Comparison of ENCODE assay signal across 30 mouse cellular contexts in the genomic region with DNA sequence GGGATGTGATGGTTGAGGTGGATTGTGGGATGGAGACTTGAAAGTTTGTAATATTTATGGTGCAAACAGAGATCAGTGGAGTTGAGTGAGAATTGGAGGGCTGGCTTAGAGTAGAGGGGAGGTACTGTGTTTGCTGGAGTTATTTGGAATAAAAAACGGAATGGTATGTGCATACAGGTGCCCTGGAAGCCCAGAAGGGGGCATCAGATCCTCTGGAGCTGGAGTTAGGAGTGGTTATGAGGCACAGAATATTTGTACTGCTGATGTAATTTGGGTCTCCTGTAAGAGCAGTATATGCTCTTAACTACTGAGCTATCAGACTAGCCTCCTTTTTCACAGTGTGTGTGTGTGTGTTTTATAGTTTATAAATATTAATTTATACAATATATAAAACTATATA. TPM values are rescaled to one million over a fixed set of nuclear protein-coding genes. Genes with fewer than 3 reads are reported as not detected.
A peak's percentile ranks its signal among the peaks of the same experiment; 100 is the strongest.
DNase-seq lines count a peak whose midpoint lies in the region; ATAC-seq and TF ChIP-seq lines count a peak whose summit lies in the region.
"Had no signal": no experiment of that assay in that cellular context is flagged by ENCODE, and none has a peak within 500 bp of the region (broad histone marks: within the 10 kb centered on the region; RNA-seq: fewer than 3 reads in every experiment).

No protein-coding gene starts in this region.

- intact Hi-C loops in heart, postnatal 14 days (cut with DNase I) = no loop called here
- intact Hi-C loops in left cerebral cortex, adult 2 months (cut with DNase I) = no loop called here
- intact Hi-C loops in left cerebral cortex, postnatal 14 days (cut with DNase I) = no loop called here

- peak; percentile 35 for TF ChIP-seq CTCF in left cerebral cortex, adult 2 months (IDR thresholded peaks at IDR 0.05)

- no peak overlapping the region for H3K4me3 ChIP-seq in left cerebral cortex, adult 2 months
- H3K4me3 ChIP-seq: embryonic facial prominence, embryonic 13.5 days; erythroblast, embryonic 14.5 days; forebrain, embryonic 12.5 days; heart, embryonic 10.5 days; hindbrain, embryonic 10.5 days; limb, embryonic 13.5 days; liver, embryonic 13.5 days; lung, embryonic 15.5 days; midbrain, embryonic 12.5 days had no signal

- no peak for ATAC-seq in megakaryocyte progenitor cell, adult 5-6 weeks (replicated peaks; ENCODE audit: poor library complexity)
- ATAC-seq in inflammation-experienced regulatory T-cells, adult 6 months = no peak

- peak; percentile 41 for DNase-seq in heart, adult 11 months
- DNase-seq in heart, postnatal 14 days = no peak
- DNase-seq in left cerebral cortex, adult 2 months (ENCODE audit: extremely low spot score in 1 of 2, low spot score in 2 of 2) = no peak
- DNase-seq in left cerebral cortex, postnatal 14 days (ENCODE audit: low spot score in 2 of 2) = no peak
- DNase-seq in 416B (ENCODE audit: low read depth) (peak; percentile 10), R1 (ENCODE audit: low read depth, low spot score) (peak; percentile 13)
- DNase-seq: adrenal gland, postnatal 36 days; cerebellum, adult 11 months; cerebellum, postnatal 10 days; embryo, embryonic 11 days; kidney, adult 2 months; kidney, postnatal 10 days; layer of hippocampus, postnatal 36 days; liver, embryonic 13.5 days; right cerebral cortex, postnatal 14 days had no signal

- no peak overlapping the region for H3K27ac ChIP-seq in left cerebral cortex, adult 2 months
- H3K27ac ChIP-seq: embryonic facial prominence, embryonic 13.5 days; forebrain, embryonic 12.5 days; heart, embryonic 10.5 days; hindbrain, embryonic 10.5 days; limb, embryonic 13.5 days; liver, embryonic 13.5 days; lung, embryonic 15.5 days; midbrain, embryonic 12.5 days had no signal

RNA-seq across cellular contexts. Expression of a gene that starts 10.3 kb away (rescaled TPM):
- total RNA-seq in heart, postnatal 14 days (2021) = under 1 TPM in 1 of 2 experiments, not detected in 1; 0.10 TPM
- 10 to 100 TPM; 12.6 to 13.0 TPM for total RNA-seq in left cerebral cortex, adult 2 months (2021)
- total RNA-seq in left cerebral cortex, postnatal 14 days (2021) = 10 to 100 TPM; 13.2 to 13.4 TPM
- total RNA-seq in megakaryocyte progenitor cell, adult 5-6 weeks (2015) = not detected in 2 replicates
- total RNA-seq in megakaryocyte progenitor cell, adult 5-6 weeks (2017) = not detected in 2 replicates
- polyA plus RNA-seq in inflammation-experienced regulatory T-cells, adult 6 months (2017; shearing (Covaris generic)) = not detected
- total RNA-seq: adrenal gland, adult 18-20 months; adrenal gland, postnatal 36 days; gastrocnemius, adult 18-20 months had no signal
- polyA plus RNA-seq: erythroblast, embryonic 14.5 days had no signal

RNA-seq across cellular contexts. Expression of a gene that starts 37.7 kb away (rescaled TPM):
- total RNA-seq in heart, postnatal 14 days (2021) = not detected
- under 1 TPM; 0.59 to 0.79 TPM for total RNA-seq in left cerebral cortex, adult 2 months (2021)
- under 1 TPM; 0.46 to 0.51 TPM for total RNA-seq in left cerebral cortex, postnatal 14 days (2021)
- total RNA-seq in megakaryocyte progenitor cell, adult 5-6 weeks (2015) = not detected in 2 replicates
- total RNA-seq in megakaryocyte progenitor cell, adult 5-6 weeks (2017) = not detected in 2 replicates
- polyA plus RNA-seq in inflammation-experienced regulatory T-cells, adult 6 months (2017; shearing (Covaris generic)) = not detected
- total RNA-seq: adrenal gland, adult 18-20 months; adrenal gland, postnatal 36 days; gastrocnemius, adult 18-20 months; gastrocnemius, postnatal 4 days had no signal
- polyA plus RNA-seq: erythroblast, embryonic 14.5 days; heart, embryonic 10.5 days; heart, embryonic 16.5 days; kidney, adult 2 months; liver, embryonic 13.5 days; neural tube, embryonic 11.5 days had no signal

Comparison
In these comparisons a context has a peak if more than half of its experiments do, and no peak if none do; other contexts are left out.
1. DNase-seq: peak in heart, adult 11 months (single experiment), 416B (single experiment) and R1 (single experiment); none in heart, postnatal 14 days (0 of 2), left cerebral cortex, adult 2 months (0 of 2) and left cerebral cortex, postnatal 14 days (0 of 2).
2. RNA of a gene that starts 10.3 kb away (total RNA-seq): 13.2 to 13.4 TPM in left cerebral cortex, postnatal 14 days and 12.6 to 13.0 TPM in left cerebral cortex, adult 2 months; 0.10 TPM in heart, postnatal 14 days and not detected in megakaryocyte progenitor cell, adult 5-6 weeks; every median in the first group is over 10 times any median in the second.